8 mouse cellular contexts compared by ENCODE assay signal in genomic region chr14:32165278-32166061, GRCm38 (mm10). TPM values are rescaled to one million over a fixed set of nuclear protein-coding genes. Genes with fewer than 3 reads are reported as not detected.
DNase-seq lines count a peak whose midpoint lies in the region; ATAC-seq and TF ChIP-seq lines count a peak whose summit lies in the region.

No protein-coding gene starts in this region.

- no peaks in the 10 kb centered on the region for H3K9me3 ChIP-seq in embryonic facial prominence, embryonic 14.5 days (ENCODE audit: control insufficient read depth, low read length)
- no peaks in the 10 kb centered on the region for H3K9me3 ChIP-seq in liver, embryonic 11.5 days (ENCODE audit: control insufficient read depth, low read length)

- TF ChIP-seq POLR2A in myocyte (IDR thresholded peaks at IDR 0.05; ENCODE audit: insufficient read length, low read depth), result peak; percentile 31

- DNase-seq in A20 (ENCODE audit: low read depth, low spot score), result peak; percentile 94
- peak; percentile 32 to 55 for DNase-seq in adrenal gland, postnatal 4 days (ENCODE audit: low spot score in 2 of 2)
- peak; percentile 85 for DNase-seq in embryonic facial prominence, embryonic 14.5 days (ENCODE audit: low spot score)
- DNase-seq in heart, adult 9 months (ENCODE audit: low spot score in 2 of 2), result peak; percentile 54 to 60
- peak; percentile 94 for DNase-seq in kidney, adult 9 months
- peak; percentile 80 for DNase-seq in liver, embryonic 11.5 days (ENCODE audit: low spot score)
- peak; percentile 90 for DNase-seq in splenic B cell, adult 2 months (ENCODE audit: low read depth, low spot score)

- peaks cover 93% of the 10 kb centered on the region for H3K79me2 ChIP-seq in myocyte (ENCODE audit: control insufficient read depth, insufficient read depth)

- H3K9ac ChIP-seq in embryonic facial prominence, embryonic 14.5 days (ENCODE audit: low read depth, low read length), result peak overlapping the region; percentile 58
- H3K9ac ChIP-seq in liver, embryonic 11.5 days (ENCODE audit: low read depth, low read length), result peak overlapping the region; percentile 62

- H3K27ac ChIP-seq in embryonic facial prominence, embryonic 14.5 days (replicated peaks; ENCODE audit: low read depth, low read length), result peak overlapping the region; percentile 71
- peak overlapping the region; percentile 95 for H3K27ac ChIP-seq in liver, embryonic 11.5 days (ENCODE audit: low read depth, low read length)

- H3K4me2 ChIP-seq in embryonic facial prominence, embryonic 14.5 days (ENCODE audit: low read depth, low read length), result peak overlapping the region; percentile 78
- H3K4me2 ChIP-seq in liver, embryonic 11.5 days, result peak overlapping the region; percentile 91
- peak overlapping the region; percentile 65 for H3K4me2 ChIP-seq in myocyte (ENCODE audit: low read depth)

- no peak overlapping the region for H3ac ChIP-seq in myocyte (ENCODE audit: control insufficient read depth, insufficient read length)

- H3K4me1 ChIP-seq in embryonic facial prominence, embryonic 14.5 days (ENCODE audit: control insufficient read depth, insufficient read depth, low read length), result peaks cover 13% of the 10 kb centered on the region
- H3K4me1 ChIP-seq in liver, embryonic 11.5 days (replicated peaks; ENCODE audit: control insufficient read depth, insufficient read depth, low read length), result peaks cover 82% of the 10 kb centered on the region

- H3K27me3 ChIP-seq in embryonic facial prominence, embryonic 14.5 days (replicated peaks; ENCODE audit: control insufficient read depth, insufficient read depth, low read length), result no peaks in the 10 kb centered on the region
- no peaks in the 10 kb centered on the region for H3K27me3 ChIP-seq in liver, embryonic 11.5 days (replicated peaks; ENCODE audit: control insufficient read depth, insufficient read depth, low read length)
- no peaks in the 10 kb centered on the region for H3K27me3 ChIP-seq in myocyte (ENCODE audit: control insufficient read depth, insufficient read depth, insufficient read length)
- H3K27me3 ChIP-seq in splenic B cell, adult 2 months (ENCODE audit: control insufficient read depth, insufficient read depth, low read length, poor library complexity, severe bottlenecking), result no peaks in the 10 kb centered on the region

- peak; percentile 89 for ATAC-seq in embryonic facial prominence, embryonic 14.5 days (ENCODE audit: low read depth)
- peak; percentile 73 for ATAC-seq in liver, embryonic 11.5 days (replicated peaks; ENCODE audit: low FRiP score)

- peak overlapping the region; percentile 52 for H3K4me3 ChIP-seq in embryonic facial prominence, embryonic 14.5 days (ENCODE audit: low read depth, low read length)
- H3K4me3 ChIP-seq in liver, embryonic 11.5 days (ENCODE audit: low read depth, low read length), result peak overlapping the region; percentile 52
- H3K4me3 ChIP-seq in myocyte, result peak overlapping the region; percentile 27

- H3K36me3 ChIP-seq in embryonic facial prominence, embryonic 14.5 days (ENCODE audit: control insufficient read depth, insufficient read depth, low read length), result peaks cover 2% of the 10 kb centered on the region; the same call in 1 of the 2 replicates
- H3K36me3 ChIP-seq in liver, embryonic 11.5 days (ENCODE audit: control insufficient read depth, insufficient read depth, low read length), result no peaks in the 10 kb centered on the region
- H3K36me3 ChIP-seq in myocyte (ENCODE audit: control insufficient read depth, insufficient read depth), result no peaks in the 10 kb centered on the region
- no peaks in the 10 kb centered on the region for H3K36me3 ChIP-seq in splenic B cell, adult 2 months (ENCODE audit: control insufficient read depth, insufficient read depth, low read length, poor library complexity, severe bottlenecking)

- WGBS in embryonic facial prominence, embryonic 14.5 days, result under 1% methylated on average over 40 of the region's 42 CpGs
- WGBS in liver, embryonic 11.5 days, result under 1% methylated on average over 42 of the region's 42 CpGs

TF ChIP-seq in myocyte, 11 proteins besides CTCF, POLR2A, EP300 and RAD21:
- TF ChIP-seq USF1 (IDR thresholded peaks at IDR 0.05; ENCODE audit: low read depth) (no peak), SRF (IDR thresholded peaks at IDR 0.05; ENCODE audit: control insufficient read depth, insufficient read length, low read depth) (no peak), MYOD1 (IDR thresholded peaks at IDR 0.05; ENCODE audit: control insufficient read depth in 1 of 3, insufficient read length in 2 of 3, low read depth in 2 of 3) (peak in 2 of 3 experiments; percentile 54 to 89), MYOG (IDR thresholded peaks at IDR 0.05; ENCODE audit: control insufficient read depth in 1 of 3, insufficient read depth in 1 of 3, insufficient read length in 2 of 3, low read depth in 2 of 3) (peak in 1 of 3 experiments; percentile 76), POLR2AphosphoS2 (IDR thresholded peaks at IDR 0.05; ENCODE audit: insufficient read length, low read depth) (no peak)

RNA-seq across cellular contexts. Expression of gene Ncoa4, which starts 5.8 kb away (rescaled TPM):
- 100 to 1,000 TPM; 157 to 162 TPM for total RNA-seq in adrenal gland, postnatal 4 days (2021)
- 112 TPM in 2 replicates for polyA plus RNA-seq in embryonic facial prominence, embryonic 14.5 days (2014; fragmentation: Nextera tagmentation; extraction: Ambion mirVana)
- 172 and 197 TPM in 2 replicates for polyA plus RNA-seq in liver, embryonic 11.5 days (2014; fragmentation: Nextera tagmentation; extraction: Ambion mirVana)
- 20.2 TPM for polyA plus RNA-seq in myocyte (2012; fragmentation: generic; extraction: Trizol)

RNA-seq across cellular contexts. Expression of gene Msmb, which starts 23.6 kb away (rescaled TPM):
- not detected for total RNA-seq in adrenal gland, postnatal 4 days (2021)
- polyA plus RNA-seq in embryonic facial prominence, embryonic 14.5 days (2014; fragmentation: Nextera tagmentation; extraction: Ambion mirVana), result not detected in 2 replicates
- 0.38 TPM in 1 of 2 replicates, not detected in the other for polyA plus RNA-seq in liver, embryonic 11.5 days (2014; fragmentation: Nextera tagmentation; extraction: Ambion mirVana)
- polyA plus RNA-seq in myocyte (2012; fragmentation: generic; extraction: Trizol), result not detected

RNA-seq across cellular contexts. Expression of gene Timm23, which starts 36.2 kb away (rescaled TPM):
- 100 to 1,000 TPM; 108 to 118 TPM for total RNA-seq in adrenal gland, postnatal 4 days (2021)
- 298 and 302 TPM in 2 replicates for polyA plus RNA-seq in embryonic facial prominence, embryonic 14.5 days (2014; fragmentation: Nextera tagmentation; extraction: Ambion mirVana)
- 425 and 431 TPM in 2 replicates for polyA plus RNA-seq in liver, embryonic 11.5 days (2014; fragmentation: Nextera tagmentation; extraction: Ambion mirVana)
- polyA plus RNA-seq in myocyte (2012; fragmentation: generic; extraction: Trizol), result 242 TPM

RNA-seq across cellular contexts. Expression of gene Parg, which starts 36.3 kb away (rescaled TPM):
- 10 to 100 TPM; 70.2 to 80.9 TPM for total RNA-seq in adrenal gland, postnatal 4 days (2021)
- 45.2 and 46.0 TPM in 2 replicates for polyA plus RNA-seq in embryonic facial prominence, embryonic 14.5 days (2014; fragmentation: Nextera tagmentation; extraction: Ambion mirVana)
- 37.2 and 41.3 TPM in 2 replicates for polyA plus RNA-seq in liver, embryonic 11.5 days (2014; fragmentation: Nextera tagmentation; extraction: Ambion mirVana)
- 10.5 TPM for polyA plus RNA-seq in myocyte (2012; fragmentation: generic; extraction: Trizol)

Comparison
In these comparisons a context has a peak if more than half of its experiments do, and no peak if none do; other contexts are left out.
1. Peak in every context shown above with its lines: DNase-seq, ATAC-seq, H3K4me3 ChIP-seq and H3K27ac ChIP-seq.
2. DNase-seq: peak in every context shown above with its lines; median percentile 94 in A20; 94 in kidney, adult 9 months; 90 in splenic B cell, adult 2 months; 85 in embryonic facial prominence, embryonic 14.5 days; 80 in liver, embryonic 11.5 days; 57 in heart, adult 9 months; 44 in adrenal gland, postnatal 4 days.